Mouse (Mus musculus): ENCODE data around the gene 1700025G04Rik. TPM values are rescaled to one million over a fixed set of nuclear protein-coding genes. Genes with fewer than 3 reads are reported as not detected.
A peak's percentile ranks its signal among the peaks of the same experiment; 100 is the strongest.

1700025G04Rik gene
- polyA plus RNA-seq, 1 experiment from 2014 or later: 52.7 TPM

- no peaks in the 10 kb centered on the region for H3K9me3 ChIP-seq (ENCODE audit: control insufficient read depth, low read length)
- H3K9ac ChIP-seq (ENCODE audit: low read depth, low read length): no peak overlapping the region
- 0 out of 2 replicates have a peak, but pooled peaks cover 2% of the 10 kb centered on the region for H3K4me1 ChIP-seq (replicated peaks; ENCODE audit: control insufficient read depth, insufficient read depth, low read length)
- H3K27me3 ChIP-seq (ENCODE audit: control insufficient read depth, insufficient read depth, low read length): no peaks in the 10 kb centered on the region
- no peak overlapping the region for H3K4me2 ChIP-seq (replicated peaks; ENCODE audit: low read depth, low read length)
- ATAC-seq (ENCODE audit: low FRiP score) (no peak), DNase-seq (ENCODE audit: low spot score) (no peak)
- WGBS: 50% methylated on average over 6 of the region's 6 CpGs
- H3K36me3 ChIP-seq (ENCODE audit: control insufficient read depth, insufficient read depth, low read length): no peaks in the 10 kb centered on the region
- no peak overlapping the region for H3K27ac ChIP-seq (ENCODE audit: low read depth, low read length)
- H3K4me3 ChIP-seq (ENCODE audit: low read depth, low read length): no peak overlapping the region
These were observed 127.8 kb downstream of the 1700025G04Rik start for GRCm38 (mm10) chr1:151962078-151962477.

GRCm38 (mm10) chr1:151961204-151961603, 128.7 kb downstream of the 1700025G04Rik start:
- no peak for DNase-seq (ENCODE audit: low spot score)
- no peak overlapping the region for H3K4me2 ChIP-seq (replicated peaks; ENCODE audit: low read depth, low read length)
- H3K9ac ChIP-seq (ENCODE audit: low read depth, low read length): no peak overlapping the region
- no peak overlapping the region for H3K27ac ChIP-seq (ENCODE audit: low read depth, low read length)
- no peaks in the 10 kb centered on the region for H3K27me3 ChIP-seq (ENCODE audit: control insufficient read depth, insufficient read depth, low read length)
- WGBS: 74% methylated on average over 10 of the region's 10 CpGs
- H3K4me3 ChIP-seq (ENCODE audit: low read depth, low read length): no peak overlapping the region
- no peak for ATAC-seq (ENCODE audit: low FRiP score)
- H3K36me3 ChIP-seq (ENCODE audit: control insufficient read depth, insufficient read depth, low read length): no peaks in the 10 kb centered on the region
- H3K4me1 ChIP-seq (replicated peaks; ENCODE audit: control insufficient read depth, insufficient read depth, low read length): 0 out of 2 replicates have a peak, but pooled peaks cover 2% of the 10 kb centered on the region
- no peaks in the 10 kb centered on the region for H3K9me3 ChIP-seq (ENCODE audit: control insufficient read depth, low read length)

GRCm38 (mm10) chr1:151959010-151959409, 130.9 kb downstream of the 1700025G04Rik start:
- H3K9ac ChIP-seq (ENCODE audit: low read depth, low read length): no peak overlapping the region
- ATAC-seq (ENCODE audit: low FRiP score) (no peak), DNase-seq (ENCODE audit: low spot score) (no peak)
- no peaks in the 10 kb centered on the region for H3K9me3 ChIP-seq (ENCODE audit: control insufficient read depth, low read length)
- no peak overlapping the region for H3K27ac ChIP-seq (ENCODE audit: low read depth, low read length)
- H3K4me2 ChIP-seq (replicated peaks; ENCODE audit: low read depth, low read length): no peak overlapping the region
- H3K36me3 ChIP-seq (ENCODE audit: control insufficient read depth, insufficient read depth, low read length): no peaks in the 10 kb centered on the region
- H3K4me1 ChIP-seq (replicated peaks; ENCODE audit: control insufficient read depth, insufficient read depth, low read length): 0 out of 2 replicates have a peak, but pooled peaks cover 2% of the 10 kb centered on the region
- no peaks in the 10 kb centered on the region for H3K27me3 ChIP-seq (ENCODE audit: control insufficient read depth, insufficient read depth, low read length)
- WGBS: 48% methylated on average over 3 of the region's 3 CpGs
- no peak overlapping the region for H3K4me3 ChIP-seq (ENCODE audit: low read depth, low read length)

GRCm38 (mm10) chr1:151958442-151958841, 131.5 kb downstream of the 1700025G04Rik start:
- Histone ChIP-seq H3K36me3 (ENCODE audit: control insufficient read depth, insufficient read depth, low read length) (no peaks in the 10 kb centered on the region), H3K4me3 (ENCODE audit: low read depth, low read length) (no peak overlapping the region), H3K27ac (ENCODE audit: low read depth, low read length) (no peak overlapping the region), H3K27me3 (ENCODE audit: control insufficient read depth, insufficient read depth, low read length) (no peaks in the 10 kb centered on the region), H3K4me1 (replicated peaks; ENCODE audit: control insufficient read depth, insufficient read depth, low read length) (0 out of 2 replicates have a peak, but pooled peaks cover 2% of the 10 kb centered on the region), H3K9me3 (ENCODE audit: control insufficient read depth, low read length) (no peaks in the 10 kb centered on the region), H3K9ac (ENCODE audit: low read depth, low read length) (no peak overlapping the region), H3K4me2 (replicated peaks; ENCODE audit: low read depth, low read length) (no peak overlapping the region)
- ATAC-seq (ENCODE audit: low FRiP score) (no peak), DNase-seq (ENCODE audit: low spot score) (no peak)
- WGBS: 80% methylated on average over 3 of the region's 3 CpGs

- Histone ChIP-seq H3K27me3 (ENCODE audit: control insufficient read depth, insufficient read depth, low read length) (no peaks in the 10 kb centered on the region), H3K4me3 (ENCODE audit: low read depth, low read length) (no peak overlapping the region), H3K9ac (ENCODE audit: low read depth, low read length) (no peak overlapping the region), H3K4me1 (replicated peaks; ENCODE audit: control insufficient read depth, insufficient read depth, low read length) (0 out of 2 replicates have a peak, but pooled peaks cover 2% of the 10 kb centered on the region), H3K9me3 (ENCODE audit: control insufficient read depth, low read length) (no peaks in the 10 kb centered on the region), H3K4me2 (replicated peaks; ENCODE audit: low read depth, low read length) (no peak overlapping the region), H3K36me3 (ENCODE audit: control insufficient read depth, insufficient read depth, low read length) (no peaks in the 10 kb centered on the region), H3K27ac (ENCODE audit: low read depth, low read length) (no peak overlapping the region)
- ATAC-seq (ENCODE audit: low FRiP score): peak; percentile 38; the same call in 1 of the 2 replicates
- DNase-seq (ENCODE audit: low spot score): no peak
- WGBS: 20% methylated on average over 7 of the region's 7 CpGs
These were observed 132.3 kb downstream of the 1700025G04Rik start for GRCm38 (mm10) chr1:151957669-151958068.

- Histone ChIP-seq H3K4me1 (replicated peaks; ENCODE audit: control insufficient read depth, insufficient read depth, low read length) (0 out of 2 replicates have a peak, but pooled peaks cover 2% of the 10 kb centered on the region), H3K9me3 (ENCODE audit: control insufficient read depth, low read length) (no peaks in the 10 kb centered on the region), H3K27me3 (ENCODE audit: control insufficient read depth, insufficient read depth, low read length) (no peaks in the 10 kb centered on the region), H3K4me3 (ENCODE audit: low read depth, low read length) (no peak overlapping the region), H3K36me3 (ENCODE audit: control insufficient read depth, insufficient read depth, low read length) (no peaks in the 10 kb centered on the region), H3K9ac (ENCODE audit: low read depth, low read length) (no peak overlapping the region), H3K27ac (ENCODE audit: low read depth, low read length) (no peak overlapping the region), H3K4me2 (replicated peaks; ENCODE audit: low read depth, low read length) (no peak overlapping the region)
- DNase-seq (ENCODE audit: low spot score) (no peak), ATAC-seq (ENCODE audit: low FRiP score) (no peak)
- 78% methylated on average over 5 of the region's 5 CpGs for WGBS
These were observed 134.1 kb downstream of the 1700025G04Rik start for GRCm38 (mm10) chr1:151955866-151956265.

GRCm38 (mm10) chr1:151953563-151953962, 136.4 kb downstream of the 1700025G04Rik start:
- no peak for ATAC-seq (ENCODE audit: low FRiP score)
- Histone ChIP-seq H3K4me1 (replicated peaks; ENCODE audit: control insufficient read depth, insufficient read depth, low read length) (0 out of 2 replicates have a peak, but pooled peaks cover 2% of the 10 kb centered on the region), H3K4me2 (replicated peaks; ENCODE audit: low read depth, low read length) (no peak overlapping the region), H3K9ac (ENCODE audit: low read depth, low read length) (no peak overlapping the region), H3K27ac (ENCODE audit: low read depth, low read length) (no peak overlapping the region), H3K27me3 (ENCODE audit: control insufficient read depth, insufficient read depth, low read length) (no peaks in the 10 kb centered on the region), H3K9me3 (ENCODE audit: control insufficient read depth, low read length) (no peaks in the 10 kb centered on the region), H3K36me3 (ENCODE audit: control insufficient read depth, insufficient read depth, low read length) (no peaks in the 10 kb centered on the region), H3K4me3 (ENCODE audit: low read depth, low read length) (no peak overlapping the region)
- DNase-seq (ENCODE audit: low spot score): no peak
- 58% methylated on average over 7 of the region's 7 CpGs for WGBS

- no peak overlapping the region for H3K27ac ChIP-seq (ENCODE audit: low read depth, low read length)
- ATAC-seq (ENCODE audit: low FRiP score) (no peak), DNase-seq (ENCODE audit: low spot score) (no peak)
- 78% methylated on average over 3 of the region's 3 CpGs for WGBS
- no peaks in the 10 kb centered on the region for H3K27me3 ChIP-seq (ENCODE audit: control insufficient read depth, insufficient read depth, low read length)
- no peaks in the 10 kb centered on the region for H3K9me3 ChIP-seq (ENCODE audit: control insufficient read depth, low read length)
- H3K4me1 ChIP-seq (replicated peaks; ENCODE audit: control insufficient read depth, insufficient read depth, low read length): peaks cover 12% of the 10 kb centered on the region; the same call in 1 of the 2 replicates
- H3K4me2 ChIP-seq (replicated peaks; ENCODE audit: low read depth, low read length): no peak overlapping the region
- no peak overlapping the region for H3K9ac ChIP-seq (ENCODE audit: low read depth, low read length)
- H3K4me3 ChIP-seq (ENCODE audit: low read depth, low read length): no peak overlapping the region
- no peaks in the 10 kb centered on the region for H3K36me3 ChIP-seq (ENCODE audit: control insufficient read depth, insufficient read depth, low read length)
These were observed 141.9 kb downstream of the 1700025G04Rik start for GRCm38 (mm10) chr1:151948065-151948464.

- H3K4me3 ChIP-seq (ENCODE audit: low read depth, low read length): no peak overlapping the region
- no peaks in the 10 kb centered on the region for H3K27me3 ChIP-seq (ENCODE audit: control insufficient read depth, insufficient read depth, low read length)
- no peak overlapping the region for H3K27ac ChIP-seq (ENCODE audit: low read depth, low read length)
- H3K9ac ChIP-seq (ENCODE audit: low read depth, low read length): no peak overlapping the region
- WGBS: 45% methylated on average over 4 of the region's 4 CpGs
- ATAC-seq (ENCODE audit: low FRiP score) (no peak), DNase-seq (ENCODE audit: low spot score) (no peak)
- H3K4me2 ChIP-seq (replicated peaks; ENCODE audit: low read depth, low read length): no peak overlapping the region
- H3K36me3 ChIP-seq (ENCODE audit: control insufficient read depth, insufficient read depth, low read length): no peaks in the 10 kb centered on the region
- peaks cover 12% of the 10 kb centered on the region; the same call in 1 of the 2 replicates for H3K4me1 ChIP-seq (replicated peaks; ENCODE audit: control insufficient read depth, insufficient read depth, low read length)
- H3K9me3 ChIP-seq (ENCODE audit: control insufficient read depth, low read length): no peaks in the 10 kb centered on the region
These were observed 142.4 kb downstream of the 1700025G04Rik start for GRCm38 (mm10) chr1:151947571-151947970.

All from hindbrain, embryonic 11.5 days (tissue).